Mouse (Mus musculus) adrenal gland (tissue): ENCODE measurements around the gene Radil.

Experiments
- intact Hi-C: fragments of 180-260 bp; cut with DNase I; formaldehyde crosslinking; loops from one replicate; pipeline ENCODE4 v1.15.1; 2025
- long read RNA-seq, 2 experiments: library from polyadenylated mRNA; unstranded; transcript quantifications; one replicate each; pipeline ENCODE4 v2.0.0; 2020; ENCODE audit warnings: borderline replicate concordance in 1 of 2; ENCODE audit not compliant: insufficient replicate concordance in 1 of 2

Gene Radil
- long read RNA-seq, experiment 1 = 0 reads
- long read RNA-seq, experiment 2 = 0 reads

- intact Hi-C loops = loop anchor here (2.0 to 5.0 kb wide), 2 partner anchors 48 to 69 kb away; no protein-coding TSS in a partner anchor
Observed at GRCm38 (mm10) chr5:142550706-142551652, at the start of gene Radil. Gene Radil, minus strand, starts transcription at chr5:142551098.

- intact Hi-C loops = no loop called here
Observed at GRCm38 (mm10) chr5:142597648-142598390, 46.9 kb upstream of the Radil start.

- intact Hi-C loops = no loop called here
Observed at GRCm38 (mm10) chr5:142596723-142597122, 45.8 kb upstream of the Radil start.

GRCm38 (mm10) chr5:142595698-142596097 lies 44.8 kb upstream of the Radil start:
- intact Hi-C loops = no loop called here

- intact Hi-C loops = no loop called here
Observed at GRCm38 (mm10) chr5:142590953-142591616, 40.2 kb upstream of the Radil start.

GRCm38 (mm10) chr5:142583616-142584126 lies 32.8 kb upstream of the Radil start:
- intact Hi-C loops = no loop called here

- intact Hi-C loops = loop anchor here (2.0 kb wide), 1 partner anchor 35 kb away; no protein-coding TSS in a partner anchor
Observed at GRCm38 (mm10) chr5:142581517-142581916, 30.6 kb upstream of the Radil start.

GRCm38 (mm10) chr5:142578192-142578591 lies 27.3 kb upstream of the Radil start:
- intact Hi-C loops = no loop called here

DNA sequence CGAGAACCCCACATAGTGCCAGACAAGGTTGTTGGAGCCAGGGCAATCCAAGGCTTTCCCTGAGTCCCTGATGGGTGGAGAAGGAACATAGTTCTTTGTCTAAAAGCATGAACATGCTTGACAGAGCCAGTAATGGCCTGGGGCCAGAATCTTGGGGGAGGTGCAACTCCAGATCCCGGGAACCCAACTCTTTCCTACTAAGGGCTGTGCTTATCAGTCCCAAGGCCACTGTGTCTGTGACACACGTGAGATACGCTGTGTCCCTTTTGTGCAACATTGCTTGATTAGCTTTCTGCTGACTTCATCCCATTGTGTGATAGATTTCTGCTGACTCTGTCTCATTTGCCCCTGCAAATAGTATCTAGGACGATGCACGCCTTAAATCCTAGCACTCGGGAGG lies 25.9 kb upstream of the Radil start:
- intact Hi-C loops = no loop called here

GRCm38 (mm10) chr5:142574323-142575057 lies 23.6 kb upstream of the Radil start:
- intact Hi-C loops = no loop called here

DNA sequence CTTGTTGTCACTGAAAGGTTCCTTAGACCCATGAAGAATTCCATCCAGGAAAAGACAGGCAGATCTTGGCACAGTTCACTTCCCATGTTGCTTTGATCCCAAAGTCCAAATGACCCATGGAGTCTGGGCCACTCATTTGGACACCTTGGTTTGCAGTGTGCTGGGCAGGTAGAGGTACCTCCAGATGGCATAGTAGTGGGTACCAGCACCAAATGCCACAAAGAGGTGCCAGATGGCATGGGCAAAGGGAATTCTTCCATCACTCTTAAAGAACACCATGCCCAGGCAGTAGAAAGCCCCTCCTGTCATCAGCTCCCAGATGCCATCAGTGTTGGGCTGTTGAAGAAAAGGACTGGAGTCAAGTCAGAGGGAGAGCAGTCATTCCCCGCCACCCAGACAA lies 13.7 kb upstream of the Radil start:
- intact Hi-C loops = no loop called here

GRCm38 (mm10) chr5:142560261-142560660 lies 9.4 kb upstream of the Radil start:
- intact Hi-C loops = no loop called here

DNA sequence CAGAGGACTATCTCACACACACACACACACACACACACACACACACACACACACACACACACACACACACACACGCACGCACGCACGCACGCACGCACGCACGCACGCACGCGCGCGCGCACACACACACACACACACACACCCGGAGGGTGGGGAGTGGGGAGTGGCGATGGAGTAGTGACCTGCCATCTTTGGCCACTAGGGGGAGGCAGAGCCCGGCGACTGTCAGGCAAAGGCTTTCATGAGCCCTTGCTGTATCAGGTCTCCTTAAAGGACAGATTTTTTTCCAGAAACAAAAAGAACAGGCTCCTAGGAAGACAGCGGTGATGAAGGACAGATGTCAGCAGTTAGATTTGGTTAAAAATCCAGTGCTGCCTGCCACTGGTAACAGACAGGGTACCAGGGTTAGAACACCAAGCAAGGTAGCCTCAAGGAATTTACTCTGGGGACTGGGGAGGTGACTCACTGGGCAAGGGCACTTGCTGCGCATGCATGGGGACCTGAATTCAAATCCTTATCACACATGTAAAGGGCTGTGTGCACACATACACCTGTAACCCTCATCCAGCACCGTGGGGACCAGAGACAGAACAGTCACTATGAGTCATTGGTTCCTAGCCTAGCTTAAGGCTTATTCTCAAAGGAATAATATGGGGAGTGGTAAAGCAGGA lies 6.6 kb upstream of the Radil start:
- intact Hi-C loops = loop anchor here (1.0 kb wide), 2 partner anchors 63 to 161 kb away; no protein-coding TSS in a partner anchor

DNA sequence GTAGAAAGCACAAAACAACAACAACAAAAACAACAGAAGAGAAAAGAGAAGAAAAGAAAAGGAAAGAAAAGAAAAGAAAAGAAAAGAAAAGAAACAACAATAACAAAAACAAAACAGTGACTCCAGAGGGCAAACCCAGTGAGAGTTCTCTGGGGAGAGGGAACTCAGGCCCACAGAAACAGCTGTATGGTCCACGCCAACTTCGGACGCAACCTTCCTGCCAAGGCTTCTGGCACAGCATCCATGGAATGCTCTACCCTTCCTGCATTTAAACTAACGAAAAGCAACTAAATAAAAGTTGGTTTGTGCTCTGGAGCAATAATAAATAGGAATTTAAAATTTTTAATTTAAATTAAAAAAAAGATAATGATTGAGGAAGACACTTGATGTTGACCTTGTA lies 5.8 kb upstream of the Radil start:
- intact Hi-C loops = loop anchor here (1.0 kb wide), 2 partner anchors 64 to 162 kb away; no protein-coding TSS in a partner anchor

GRCm38 (mm10) chr5:142555866-142556265 lies 5.0 kb upstream of the Radil start:
- intact Hi-C loops = no loop called here

- intact Hi-C loops = loop anchor here (2.0 to 5.0 kb wide), 2 partner anchors 47 to 68 kb away; no protein-coding TSS in a partner anchor
Observed at GRCm38 (mm10) chr5:142549961-142550705, 765 bp downstream of the Radil start.

DNA sequence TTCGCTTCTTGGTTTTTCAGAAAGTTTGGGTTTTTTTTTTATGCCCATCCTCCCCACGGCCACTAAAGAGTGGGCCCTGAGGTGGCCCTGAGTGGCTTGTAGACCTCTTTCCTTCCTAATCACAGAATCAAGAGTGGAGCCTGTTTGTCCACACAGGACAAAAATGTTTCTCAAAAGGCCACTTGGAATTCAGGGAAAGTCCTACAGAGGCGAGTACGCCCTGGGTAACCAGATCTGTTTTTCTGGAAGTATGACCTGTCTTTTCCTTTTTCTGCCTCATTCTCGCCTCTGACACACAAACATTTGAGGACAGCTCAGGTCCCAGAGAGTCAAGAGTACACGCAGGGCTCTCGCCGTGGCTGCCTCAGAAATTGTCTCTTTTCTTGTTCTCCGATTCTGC lies 1.5 kb downstream of the Radil start:
- intact Hi-C loops = no loop called here

GRCm38 (mm10) chr5:142547066-142547465 lies 3.8 kb downstream of the Radil start:
- intact Hi-C loops = no loop called here

- intact Hi-C loops = no loop called here
Observed at GRCm38 (mm10) chr5:142546344-142546743, 4.6 kb downstream of the Radil start.
